Mouse (Mus musculus) forebrain, embryonic 14.5 days (tissue): Measurements from ENCODE around the gene Slc12a8. TPM values are rescaled to one million over a fixed set of nuclear protein-coding genes. Genes with fewer than 3 reads are reported as not detected.
A peak's percentile ranks its signal among the peaks of the same experiment; 100 is the strongest.

Source experiments
- ATAC-seq: fragments of 200-750 bp; cut with Nextera tagmentation; 2 replicates; pipeline ENCODE4 v1.8.0; 2017; ENCODE audit warnings: mild to moderate bottlenecking, moderate library complexity
- DNase-seq: peaks from one replicate; pipeline ENCODE4 v3.0.0-alpha.2; 2015; ENCODE audit warnings: low spot score
- H3K27ac ChIP-seq: fragments of 300-500 bp; sonication (generic); 2 replicates; pipeline ENCODE4 v1.5.1; 2014; ENCODE audit warnings: low read depth, mild to moderate bottlenecking, control low read depth, low read length, moderate library complexity
- H3K27me3 ChIP-seq: fragments of 300-500 bp; sonication (generic); replicated peaks from 2 replicates; pipeline ENCODE4 v1.6.1; 2014; ENCODE audit warnings: low read length, control low read depth, mixed read lengths; ENCODE audit not compliant: control insufficient read depth, insufficient read depth
- H3K36me3 ChIP-seq: fragments of 300-500 bp; sonication (generic); 2 replicates; pipeline ENCODE4 v1.6.1; 2014; ENCODE audit warnings: low read length, control low read depth; ENCODE audit not compliant: control insufficient read depth, insufficient read depth
- H3K4me1 ChIP-seq: fragments of 300-500 bp; sonication (generic); 2 replicates; pipeline ENCODE4 v1.6.1; 2014; ENCODE audit warnings: antibody characterized with exemption, low read length, control low read depth; ENCODE audit not compliant: control insufficient read depth, insufficient read depth
- H3K4me2 ChIP-seq: fragments of 300-500 bp; sonication (generic); 2 replicates; pipeline ENCODE4 v1.6.1; 2014; ENCODE audit warnings: mild to moderate bottlenecking, control low read depth, low read length
- H3K4me3 ChIP-seq: fragments of 300-500 bp; sonication (generic); 2 replicates; pipeline ENCODE4 v1.5.1; 2014; ENCODE audit warnings: low read depth, low read length, control low read depth
- H3K9ac ChIP-seq: fragments of 300-500 bp; sonication (generic); 2 replicates; pipeline ENCODE4 v1.6.1; 2014; ENCODE audit warnings: mild to moderate bottlenecking, low read length, control low read depth, moderate library complexity
- H3K9me3 ChIP-seq: fragments of 300-500 bp; sonication (generic); replicated peaks from 2 replicates; pipeline ENCODE4 v1.6.1; 2016; ENCODE audit warnings: low read length, control low read depth, mixed read lengths; ENCODE audit not compliant: control insufficient read depth
- WGBS: fragments of 180-500 bp; shearing (Covaris S2); extraction: QIAGEN DNeasy Blood & Tissue Kit; methylation state at CpG from one replicate; pipeline ENCODE4 v1.1.7; 2014; 5-methylcytosine and 5-hydroxymethylcytosine counted together
- polyA plus RNA-seq: library from polyadenylated mRNA; unstranded; fragments of >200 nt; fragmentation: Nextera tagmentation; extraction: Ambion mirVana; gene quantifications from 2 replicates; pipeline ENCODE4 v1.2.1, GENCODE M21; 2014

The Slc12a8 gene
- polyA plus RNA-seq, 1 experiment from 2014 or later = 0.67 TPM

- Histone ChIP-seq H3K4me2 (no peak overlapping the region), H3K4me1 (no peaks in the 10 kb centered on the region), H3K27ac (no peak overlapping the region), H3K36me3 (no peaks in the 10 kb centered on the region), H3K27me3 (no peaks in the 10 kb centered on the region), H3K4me3 (no peak overlapping the region), H3K9me3 (no peaks in the 10 kb centered on the region; the same call in 1 of the 2 replicates), H3K9ac (no peak overlapping the region)
- DNase-seq = no peak
- WGBS = 54% methylated on average over 11 of the region's 11 CpGs
- no peak for ATAC-seq
Observed at GRCm38 (mm10) chr16:33529502-33530454, 12.7 kb downstream of the Slc12a8 start.

- no peaks in the 10 kb centered on the region for H3K27me3 ChIP-seq
- no peaks in the 10 kb centered on the region; the same call in 1 of the 2 replicates for H3K9me3 ChIP-seq
Observed at GRCm38 (mm10) chr16:33531184-33531583, 14.1 kb downstream of the Slc12a8 start.

GRCm38 (mm10) chr16:33536456-33536855 lies 19.3 kb downstream of the Slc12a8 start:
- Histone ChIP-seq H3K9ac (no peak overlapping the region), H3K4me2 (no peak overlapping the region), H3K9me3 (no peaks in the 10 kb centered on the region), H3K36me3 (no peaks in the 10 kb centered on the region), H3K27me3 (no peaks in the 10 kb centered on the region), H3K4me3 (no peak overlapping the region), H3K4me1 (0 out of 2 replicates have a peak, but pooled peaks cover 2% of the 10 kb centered on the region), H3K27ac (no peak overlapping the region)
- 80% methylated on average over 8 of the region's 8 CpGs for WGBS
- ATAC-seq (no peak), DNase-seq (no peak)

More at GRCm38 (mm10) chr16:33531184-33531583, 14.1 kb downstream of the Slc12a8 start:
- Histone ChIP-seq H3K4me1 (no peaks in the 10 kb centered on the region), H3K27ac (no peak overlapping the region), H3K36me3 (no peaks in the 10 kb centered on the region), H3K9ac (no peak overlapping the region), H3K4me2 (no peak overlapping the region), H3K4me3 (no peak overlapping the region)
- DNase-seq (no peak), ATAC-seq (no peak)
- 83% methylated on average over 8 of the region's 8 CpGs for WGBS

- no peaks in the 10 kb centered on the region for H3K36me3 ChIP-seq
- H3K4me3 ChIP-seq = no peak overlapping the region
- H3K27me3 ChIP-seq = no peaks in the 10 kb centered on the region
- H3K4me2 ChIP-seq = no peak overlapping the region
- ATAC-seq (0 out of 2 replicates have a peak, but pooled peaks have one; percentile 44), DNase-seq (peak; percentile 25)
- no peak overlapping the region for H3K9ac ChIP-seq
- WGBS = 77% methylated on average over 21 of the region's 21 CpGs
- no peak overlapping the region for H3K27ac ChIP-seq
- 0 out of 2 replicates have a peak, but pooled peaks cover 2% of the 10 kb centered on the region for H3K4me1 ChIP-seq
- no peaks in the 10 kb centered on the region for H3K9me3 ChIP-seq
Observed at GRCm38 (mm10) chr16:33537499-33538225, 20.5 kb downstream of the Slc12a8 start.

GRCm38 (mm10) chr16:33544346-33544745 lies 27.2 kb downstream of the Slc12a8 start:
- WGBS = 96% methylated on average over 2 of the region's 2 CpGs
- Histone ChIP-seq H3K27me3 (no peaks in the 10 kb centered on the region), H3K4me3 (no peak overlapping the region), H3K36me3 (no peaks in the 10 kb centered on the region), H3K4me1 (no peaks in the 10 kb centered on the region), H3K27ac (no peak overlapping the region), H3K9me3 (no peaks in the 10 kb centered on the region), H3K9ac (no peak overlapping the region), H3K4me2 (no peak overlapping the region)
- ATAC-seq (no peak), DNase-seq (no peak)

GRCm38 (mm10) chr16:33545530-33545929 lies 28.4 kb downstream of the Slc12a8 start:
- ATAC-seq = no peak
- no peaks in the 10 kb centered on the region for H3K4me1 ChIP-seq
- H3K9ac ChIP-seq = no peak overlapping the region
- no peak for DNase-seq
- H3K27ac ChIP-seq = no peak overlapping the region
- H3K27me3 ChIP-seq = no peaks in the 10 kb centered on the region
- H3K4me2 ChIP-seq = no peak overlapping the region
- H3K36me3 ChIP-seq = no peaks in the 10 kb centered on the region
- WGBS = 80% methylated on average over 4 of the region's 4 CpGs
- no peak overlapping the region for H3K4me3 ChIP-seq
- no peaks in the 10 kb centered on the region for H3K9me3 ChIP-seq

- H3K4me1 ChIP-seq = no peaks in the 10 kb centered on the region
- H3K9me3 ChIP-seq = no peaks in the 10 kb centered on the region
- H3K4me3 ChIP-seq = no peak overlapping the region
- ATAC-seq (0 out of 2 replicates have a peak, but pooled peaks have one; percentile 34), DNase-seq (peak; percentile 41)
- no peak overlapping the region for H3K9ac ChIP-seq
- H3K36me3 ChIP-seq = no peaks in the 10 kb centered on the region
- no peaks in the 10 kb centered on the region for H3K27me3 ChIP-seq
- WGBS = 68% methylated on average over 9 of the region's 9 CpGs
- no peak overlapping the region for H3K27ac ChIP-seq
- no peak overlapping the region for H3K4me2 ChIP-seq
Observed at GRCm38 (mm10) chr16:33553689-33554342, 36.7 kb downstream of the Slc12a8 start.

- no peak for ATAC-seq
Observed at GRCm38 (mm10) chr16:33558121-33558520, 41.0 kb downstream of the Slc12a8 start.

More at GRCm38 (mm10) chr16:33558121-33558520, 41.0 kb downstream of the Slc12a8 start:
- Histone ChIP-seq H3K4me3 (no peak overlapping the region), H3K27me3 (no peaks in the 10 kb centered on the region), H3K9ac (no peak overlapping the region), H3K4me1 (no peaks in the 10 kb centered on the region), H3K36me3 (no peaks in the 10 kb centered on the region), H3K27ac (no peak overlapping the region), H3K9me3 (no peaks in the 10 kb centered on the region), H3K4me2 (no peak overlapping the region)
- no peak for DNase-seq
- WGBS = 84% methylated on average over 12 of the region's 12 CpGs
